Mouse (Mus musculus): ENCODE measurements around the gene Trp73. TPM values are rescaled to one million over a fixed set of nuclear protein-coding genes. Genes with fewer than 3 reads are reported as not detected.
A peak's percentile ranks its signal among the peaks of the same experiment; 100 is the strongest.

Trp73 gene
- polyA plus RNA-seq, 1 experiment from 2014 or later: 1.5 TPM

DNA sequence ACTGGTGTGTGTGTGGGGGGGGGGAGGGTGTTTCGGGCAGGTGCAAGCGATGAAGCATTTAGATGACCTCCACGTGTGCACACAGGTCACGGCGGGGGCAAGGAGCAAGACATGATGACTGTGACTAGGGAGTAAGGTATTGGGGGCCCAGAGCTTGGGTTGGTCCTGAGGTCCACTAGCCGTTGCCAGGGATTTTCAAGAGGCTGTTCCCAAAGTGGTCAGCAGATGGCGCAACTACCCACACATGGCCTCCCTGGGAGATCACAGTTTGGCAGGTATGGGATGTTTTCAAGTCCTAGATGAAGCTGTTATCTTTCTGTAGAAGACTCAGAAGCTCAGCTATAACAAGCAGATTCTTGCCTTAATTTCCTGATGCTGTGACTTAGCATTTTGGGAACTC, 23.3 kb upstream of the Trp73 start:
- no peak for ATAC-seq (replicated peaks)
- no peaks in the 10 kb centered on the region for H3K27me3 ChIP-seq (replicated peaks)
- no peak overlapping the region for H3K4me2 ChIP-seq

DNA sequence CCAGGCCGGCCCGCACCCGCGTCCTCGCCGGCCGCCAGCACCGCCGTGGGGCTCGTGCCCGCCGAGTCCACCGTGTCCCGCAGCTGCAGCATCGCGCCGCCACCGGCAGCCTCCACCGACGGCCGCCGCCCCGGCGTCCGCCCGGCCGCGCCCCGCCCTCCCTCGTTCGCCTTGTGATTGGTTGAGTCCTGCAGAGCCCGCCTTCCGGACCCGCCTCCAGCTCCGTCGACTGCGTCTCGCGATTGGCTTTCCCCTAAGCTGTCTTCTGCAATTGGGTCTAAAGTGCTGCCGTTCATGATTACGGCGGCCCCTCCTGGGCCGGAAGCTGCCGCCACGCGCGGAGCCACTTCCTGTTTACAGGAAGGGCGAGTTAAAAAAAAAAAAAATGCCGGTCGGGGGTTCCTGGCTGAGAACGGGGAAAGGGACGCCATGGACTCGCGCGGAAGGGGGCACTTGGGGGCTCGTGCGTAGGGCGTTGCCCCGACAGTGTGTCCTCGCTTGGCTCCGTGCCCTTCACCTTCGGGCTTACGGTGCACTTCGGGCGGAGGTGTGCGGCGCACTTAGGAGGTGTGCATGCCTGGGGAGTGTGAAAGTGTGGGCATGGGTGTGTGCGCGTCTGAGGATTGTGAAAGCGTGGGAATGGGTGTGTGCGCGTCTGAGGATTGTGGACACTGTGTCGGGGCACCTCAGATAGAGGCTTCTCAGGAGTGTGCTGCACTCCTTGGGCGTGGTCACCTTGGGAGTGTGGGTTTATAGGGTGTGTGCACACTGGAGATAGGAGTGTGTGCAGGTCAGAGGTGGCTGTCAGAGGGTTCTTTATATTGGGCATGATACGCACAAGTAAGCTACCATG, 20.8 kb upstream of the Trp73 start, which contains the start of gene Tprgl:
Gene Tprgl (minus strand): TSS at position 129 of the 853 bp plus-strand sequence.
- Histone ChIP-seq H3K36me3 (replicated peaks) (peaks cover 27% of the 10 kb centered on the region), H3K27me3 (replicated peaks) (no peaks in the 10 kb centered on the region), H3K4me2 (peak within 1 kb of the TSS; percentile 88), H3K9me3 (no peaks in the 10 kb centered on the region), H3K27ac (peak within 1 kb of the TSS; percentile 84), H3K4me1 (peaks cover 23% of the 10 kb centered on the region), H3K9ac (peak within 1 kb of the TSS; percentile 86), H3K4me3 (peak within 1 kb of the TSS; percentile 96)
- whole genome bisulfite sequencing: under 1% methylated on average over 59 of the region's 75 CpGs
- peak; percentile 98 for ATAC-seq (replicated peaks)

More for the DNA sequence above, 23.3 kb upstream of the Trp73 start:
- Histone ChIP-seq H3K27ac (no peak overlapping the region), H3K9ac (no peak overlapping the region), H3K4me3 (no peak overlapping the region), H3K36me3 (replicated peaks) (peaks cover 2% of the 10 kb centered on the region), H3K9me3 (no peaks in the 10 kb centered on the region), H3K4me1 (peaks cover 23% of the 10 kb centered on the region)
- WGBS: 14% methylated on average over 7 of the region's 7 CpGs

DNA sequence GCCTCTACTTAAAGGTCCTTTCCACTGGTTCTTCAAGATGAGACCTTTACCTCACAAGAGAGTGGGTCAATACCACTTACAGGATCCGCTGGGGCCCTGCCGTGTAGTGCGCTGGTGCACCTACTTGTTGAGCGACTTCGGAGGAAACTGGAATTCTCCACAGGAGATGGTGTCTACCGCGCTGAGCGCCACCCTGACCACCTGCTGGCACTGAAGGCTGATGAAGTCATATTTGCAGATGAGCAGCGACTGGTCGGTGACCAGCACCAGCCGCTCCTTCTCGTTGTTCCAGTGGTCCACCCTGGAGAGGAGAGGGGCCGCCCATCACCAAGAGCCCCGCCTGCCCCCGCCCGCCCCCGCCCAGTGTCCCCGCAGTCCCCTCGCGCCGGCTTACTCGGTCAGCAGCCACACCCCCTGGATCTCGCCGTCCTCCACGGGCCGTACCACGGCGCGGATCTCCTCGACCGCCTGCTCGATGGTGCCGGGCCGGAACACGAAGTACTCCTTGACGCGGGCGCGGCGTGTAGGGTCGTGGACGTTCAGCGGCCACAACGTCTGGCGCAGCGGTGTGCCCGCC, 20.0 kb upstream of the Trp73 start:
- Histone ChIP-seq H3K4me1 (peaks cover 23% of the 10 kb centered on the region), H3K27ac (peak overlapping the region; percentile 84), H3K4me2 (peak overlapping the region; percentile 88), H3K36me3 (replicated peaks) (peaks cover 29% of the 10 kb centered on the region), H3K27me3 (replicated peaks) (no peaks in the 10 kb centered on the region), H3K9me3 (no peaks in the 10 kb centered on the region), H3K9ac (peak overlapping the region; percentile 86), H3K4me3 (peak overlapping the region; percentile 96)
- WGBS: 1% methylated on average over 37 of the region's 47 CpGs
- ATAC-seq (replicated peaks): peak; percentile 70

DNA sequence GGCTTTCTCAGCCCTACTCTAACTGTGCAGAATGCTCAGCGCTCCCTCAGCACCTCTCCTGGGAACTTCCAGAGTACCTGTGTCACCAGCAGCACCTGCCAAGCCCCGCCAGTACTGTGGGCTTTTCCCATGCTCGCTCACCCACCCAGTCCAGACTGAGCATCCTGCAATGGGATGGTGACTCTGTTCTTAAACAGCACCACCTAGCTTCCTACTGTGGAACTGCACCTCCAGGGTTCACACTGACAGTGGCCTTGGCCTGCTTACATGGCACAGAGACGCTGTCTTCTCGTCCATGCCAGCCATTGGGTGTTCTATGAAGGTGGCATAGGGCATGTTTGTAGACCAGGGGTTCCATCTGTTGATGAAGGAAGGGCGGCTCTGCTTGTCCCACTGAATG, 19.0 kb upstream of the Trp73 start:
- ATAC-seq (replicated peaks): no peak
- H3K4me1 ChIP-seq: peaks cover 23% of the 10 kb centered on the region
- 0 out of 2 replicates have a peak overlapping the region, but pooled peaks have one; percentile 96 for H3K4me3 ChIP-seq
- H3K27me3 ChIP-seq (replicated peaks): no peaks in the 10 kb centered on the region
- WGBS: 20% methylated on average over 6 of the region's 6 CpGs
- H3K9ac ChIP-seq: no peak overlapping the region
- H3K9me3 ChIP-seq: no peaks in the 10 kb centered on the region
- no peak overlapping the region for H3K27ac ChIP-seq
- H3K36me3 ChIP-seq (replicated peaks): peaks cover 29% of the 10 kb centered on the region
- H3K4me2 ChIP-seq: peak overlapping the region; percentile 88

DNA sequence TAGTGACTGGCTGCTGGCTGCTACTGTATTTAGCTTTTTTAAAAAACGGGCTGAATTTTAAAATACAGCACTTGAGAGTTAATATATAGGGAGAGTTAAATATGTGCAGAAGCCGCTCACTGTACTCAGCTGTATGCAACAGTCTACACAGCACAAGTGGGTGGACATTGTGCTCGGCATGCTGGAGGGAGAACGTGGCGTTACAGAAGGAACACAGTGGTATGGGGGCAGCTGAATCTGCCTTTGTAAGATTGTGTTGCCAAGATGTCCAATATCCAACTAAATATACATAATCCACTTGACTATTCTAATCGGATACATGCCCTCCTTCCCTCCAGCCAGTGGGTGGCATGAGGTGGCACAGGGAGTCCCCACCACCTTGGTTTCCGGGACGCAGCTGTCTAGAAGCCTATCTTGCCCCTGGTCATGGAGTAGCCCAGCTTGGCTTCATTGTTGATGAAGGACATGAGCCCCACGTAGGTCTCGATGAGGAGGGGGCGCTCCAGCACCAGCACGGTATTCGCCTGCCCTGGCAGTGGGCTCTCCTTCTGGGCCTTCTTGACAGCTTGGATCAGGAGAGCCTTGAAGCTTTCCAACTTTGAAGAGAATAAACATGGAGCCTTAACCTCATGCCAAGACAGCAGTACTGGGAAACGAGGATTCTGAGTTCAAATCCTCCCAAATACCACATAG, 18.1 kb upstream of the Trp73 start:
- Histone ChIP-seq H3K27ac (no peak overlapping the region), H3K4me2 (no peak overlapping the region), H3K4me1 (peaks cover 23% of the 10 kb centered on the region), H3K4me3 (no peak overlapping the region), H3K9me3 (no peaks in the 10 kb centered on the region), H3K9ac (no peak overlapping the region), H3K36me3 (replicated peaks) (peaks cover 29% of the 10 kb centered on the region), H3K27me3 (replicated peaks) (no peaks in the 10 kb centered on the region)
- 94% methylated on average over 14 of the region's 14 CpGs for WGBS
- ATAC-seq (replicated peaks): no peak

DNA sequence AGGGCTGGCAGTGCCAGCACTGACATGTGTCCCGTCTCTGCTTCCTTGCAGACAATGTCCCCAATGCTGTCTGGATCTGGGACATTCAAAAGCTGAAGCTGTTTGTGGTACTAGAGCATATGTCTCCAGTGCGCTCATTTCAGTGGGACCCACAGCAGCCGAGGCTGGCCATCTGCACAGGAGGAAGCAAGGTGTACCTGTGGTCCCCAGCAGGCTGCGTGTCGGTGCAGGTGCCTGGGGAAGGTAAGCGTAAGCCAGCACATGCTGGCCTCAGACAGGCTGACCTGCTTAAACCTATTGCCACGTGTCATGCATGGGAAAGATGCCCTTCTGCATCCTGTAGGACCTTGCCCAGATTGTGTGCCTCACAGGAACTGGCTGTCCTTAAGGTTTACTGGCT, 16.0 kb upstream of the Trp73 start:
- Histone ChIP-seq H3K4me3 (no peak overlapping the region), H3K9ac (no peak overlapping the region), H3K4me1 (peaks cover 17% of the 10 kb centered on the region), H3K4me2 (no peak overlapping the region), H3K27me3 (replicated peaks) (no peaks in the 10 kb centered on the region), H3K36me3 (replicated peaks) (peaks cover 40% of the 10 kb centered on the region), H3K9me3 (no peaks in the 10 kb centered on the region), H3K27ac (no peak overlapping the region)
- 83% methylated on average over 7 of the region's 7 CpGs for WGBS
- no peak for ATAC-seq (replicated peaks)

DNA sequence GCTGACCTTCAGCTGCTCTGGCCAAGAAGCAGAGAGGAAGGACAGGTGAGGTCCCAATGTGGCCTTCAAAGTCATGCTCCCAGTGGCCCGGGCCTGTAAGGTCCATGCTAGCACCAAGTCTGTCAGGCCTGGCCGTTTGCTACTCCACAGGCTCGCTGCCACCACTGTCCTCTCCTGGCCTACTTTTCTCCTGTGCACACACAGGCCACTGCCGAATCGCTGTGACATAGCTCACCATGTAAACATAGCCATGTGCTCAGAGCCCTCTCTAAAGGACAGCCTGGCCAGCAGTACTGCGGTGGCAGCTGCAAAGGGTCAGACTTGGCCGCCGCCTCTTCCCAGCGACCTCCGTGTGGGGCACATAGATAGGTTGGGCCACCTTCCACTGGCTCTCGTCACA, 14.1 kb upstream of the Trp73 start:
- no peak overlapping the region for H3K9ac ChIP-seq
- H3K27me3 ChIP-seq (replicated peaks): no peaks in the 10 kb centered on the region
- peaks cover 54% of the 10 kb centered on the region for H3K36me3 ChIP-seq (replicated peaks)
- H3K9me3 ChIP-seq: no peaks in the 10 kb centered on the region
- no peak overlapping the region for H3K27ac ChIP-seq
- no peak overlapping the region for H3K4me3 ChIP-seq
- peaks cover 7% of the 10 kb centered on the region for H3K4me1 ChIP-seq
- 72% methylated on average over 11 of the region's 11 CpGs for WGBS
- ATAC-seq (replicated peaks): no peak
- H3K4me2 ChIP-seq: no peak overlapping the region

DNA sequence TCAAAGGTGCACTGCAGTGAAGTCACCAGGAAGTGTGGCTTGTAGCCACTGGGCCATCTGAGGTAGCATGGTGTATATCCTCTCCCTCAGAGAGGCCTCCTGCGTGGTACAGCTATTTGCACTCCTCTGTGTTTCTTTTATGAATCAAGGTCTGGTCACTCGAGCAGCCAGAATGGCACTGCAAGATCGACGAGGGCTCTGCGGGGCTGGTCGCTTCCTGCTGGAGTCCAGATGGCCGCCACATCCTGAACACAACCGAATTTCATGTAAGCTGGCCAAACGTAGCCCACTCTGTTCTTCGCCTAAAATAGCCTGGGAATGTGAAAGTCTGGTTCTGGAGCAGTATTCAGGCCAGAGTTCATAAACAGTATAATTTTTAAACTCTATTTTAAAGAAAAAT, 6.3 kb upstream of the Trp73 start:
- H3K36me3 ChIP-seq (replicated peaks): peaks cover 28% of the 10 kb centered on the region; the same call in 1 of the 2 replicates
- peaks cover under 1% of the 10 kb centered on the region; the same call in 1 of the 2 replicates for H3K27me3 ChIP-seq (replicated peaks)
- 85% methylated on average over 10 of the region's 10 CpGs for WGBS
- H3K9ac ChIP-seq: no peak overlapping the region
- no peak overlapping the region for H3K4me3 ChIP-seq
- no peak overlapping the region for H3K4me2 ChIP-seq
- no peaks in the 10 kb centered on the region for H3K9me3 ChIP-seq
- ATAC-seq (replicated peaks): no peak
- H3K4me1 ChIP-seq: peaks cover 14% of the 10 kb centered on the region
- no peak overlapping the region for H3K27ac ChIP-seq

DNA sequence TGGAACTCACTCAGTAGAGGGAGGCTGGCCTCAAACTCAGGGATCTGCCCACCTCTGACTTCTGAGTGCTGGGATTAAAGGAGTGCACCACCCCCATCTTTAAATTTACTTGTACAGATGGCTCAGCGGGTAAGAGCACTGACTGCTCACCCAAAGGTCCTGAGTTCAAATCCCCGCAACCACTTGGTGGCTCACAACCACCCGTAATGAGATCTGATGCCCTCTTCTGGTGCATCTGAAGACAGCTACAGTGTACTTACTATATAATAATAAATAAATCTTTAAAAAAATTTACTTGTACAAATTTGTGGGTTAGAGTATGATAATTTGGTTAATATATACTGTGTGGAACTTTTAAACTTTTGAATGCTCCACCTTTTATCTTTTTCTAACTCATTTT, 4.7 kb upstream of the Trp73 start:
- Histone ChIP-seq H3K27ac (no peak overlapping the region), H3K9me3 (no peaks in the 10 kb centered on the region), H3K36me3 (replicated peaks) (peaks cover 16% of the 10 kb centered on the region; the same call in 1 of the 2 replicates), H3K9ac (no peak overlapping the region), H3K4me3 (no peak overlapping the region), H3K4me1 (peaks cover 31% of the 10 kb centered on the region), H3K4me2 (no peak overlapping the region), H3K27me3 (replicated peaks) (peaks cover 15% of the 10 kb centered on the region)
- 79% methylated on average over 3 of the region's 3 CpGs for WGBS
- ATAC-seq (replicated peaks): no peak

DNA sequence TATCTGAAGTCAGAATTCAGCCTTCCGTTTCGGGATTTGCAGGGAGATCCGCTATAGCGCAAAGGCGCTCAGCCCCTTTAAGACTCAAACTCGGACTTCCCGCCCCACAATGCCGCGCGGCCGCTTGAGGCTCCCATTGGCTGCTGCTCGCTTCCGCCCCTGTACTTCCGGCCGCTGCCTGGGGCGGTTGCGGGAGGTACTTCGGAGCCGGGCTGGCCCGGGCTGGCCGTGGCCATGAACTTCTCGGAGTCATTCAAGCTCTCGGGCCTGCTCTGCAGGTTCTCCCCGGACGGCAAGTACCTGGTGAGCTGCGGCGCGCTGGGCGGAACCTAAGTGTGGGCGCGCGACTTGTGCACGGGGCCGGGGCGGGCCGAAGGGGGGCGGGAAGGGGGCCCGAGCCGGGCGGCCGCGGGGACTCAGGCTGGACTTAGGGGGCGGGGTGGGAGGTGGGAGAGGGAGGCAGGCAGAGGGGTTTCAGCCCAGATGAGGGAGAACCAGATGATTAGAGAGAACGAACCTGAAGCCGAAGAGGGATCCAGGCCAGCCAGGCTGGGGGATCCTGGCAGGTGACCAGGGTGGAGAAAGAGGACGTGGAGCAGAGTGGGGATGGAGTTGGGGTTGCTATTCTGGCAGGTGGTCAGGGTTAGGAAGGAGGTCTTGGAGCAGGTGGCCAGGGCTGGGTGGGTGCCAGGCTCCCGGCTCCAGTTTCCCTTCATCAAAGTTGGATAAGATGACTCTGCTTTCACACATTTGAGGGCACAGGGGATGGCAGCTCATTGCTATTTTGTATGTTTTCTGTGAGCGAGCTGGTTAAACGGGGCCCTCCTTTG, 2.4 kb upstream of the Trp73 start, which contains the start of gene Wrap73:
Gene Wrap73 (plus strand): TSS at position 162 of the 830 bp plus-strand sequence.
- H3K27ac ChIP-seq: peak within 1 kb of the TSS; percentile 87
- H3K9ac ChIP-seq: peak within 1 kb of the TSS; percentile 59
- WGBS: 2% methylated on average over 49 of the region's 49 CpGs
- peaks cover 8% of the 10 kb centered on the region; the same call in 1 of the 2 replicates for H3K36me3 ChIP-seq (replicated peaks)
- H3K27me3 ChIP-seq (replicated peaks): peaks cover 38% of the 10 kb centered on the region
- H3K4me2 ChIP-seq: peak within 1 kb of the TSS; percentile 94
- H3K4me3 ChIP-seq: peak within 1 kb of the TSS; percentile 97
- H3K9me3 ChIP-seq: no peaks in the 10 kb centered on the region
- peaks cover 36% of the 10 kb centered on the region for H3K4me1 ChIP-seq
- ATAC-seq (replicated peaks): peak; percentile 97

DNA sequence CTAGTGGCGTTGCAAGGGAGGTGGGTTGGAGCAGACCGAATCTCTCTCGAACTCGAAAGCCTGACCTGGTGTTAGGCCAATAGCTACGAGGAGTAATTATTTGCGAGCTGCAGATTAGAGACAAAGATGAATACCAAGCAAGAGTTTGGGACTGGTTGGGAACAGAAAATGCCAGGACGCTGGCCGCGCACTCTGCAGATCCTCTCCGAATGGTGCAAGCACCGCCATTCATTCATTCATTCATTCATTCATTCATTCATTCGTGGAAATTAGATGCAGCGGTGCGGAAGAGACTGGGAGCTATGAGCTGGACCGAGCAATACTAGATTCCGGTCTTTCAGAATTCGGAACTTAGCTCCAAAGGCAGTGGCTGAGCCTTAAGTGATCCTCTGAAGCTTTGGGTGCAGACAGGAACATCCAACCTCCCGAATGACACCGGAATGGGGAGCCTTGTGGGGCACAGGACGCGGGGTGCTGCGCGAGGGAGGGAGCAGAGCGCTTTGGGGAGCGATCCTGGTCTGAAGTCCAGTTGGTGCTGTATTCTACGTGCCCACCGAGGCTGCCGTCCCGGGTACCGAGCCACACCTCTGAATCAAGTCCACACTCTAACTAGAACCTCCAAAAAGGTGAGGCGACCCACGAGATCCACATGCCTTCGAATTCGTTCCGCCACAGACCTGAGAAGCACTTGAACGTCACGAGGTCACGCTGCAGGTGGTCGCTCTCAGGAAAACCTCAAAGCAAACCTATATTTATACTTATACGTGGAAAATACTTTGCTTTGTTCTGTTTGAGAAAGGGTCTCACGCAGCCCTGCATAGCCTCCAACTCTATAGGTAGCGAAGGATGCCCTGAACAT, 1.2 kb upstream of the Trp73 start:
- Histone ChIP-seq H3K27me3 (replicated peaks) (peaks cover 50% of the 10 kb centered on the region), H3K9me3 (no peaks in the 10 kb centered on the region), H3K27ac (no peak overlapping the region), H3K4me2 (peak overlapping the region; percentile 94), H3K36me3 (replicated peaks) (no peaks in the 10 kb centered on the region), H3K4me1 (peaks cover 36% of the 10 kb centered on the region), H3K4me3 (peak overlapping the region; percentile 97), H3K9ac (no peak overlapping the region)
- no peak for ATAC-seq (replicated peaks)
- WGBS: 2% methylated on average over 42 of the region's 42 CpGs

Data from midbrain, embryonic 15.5 days (tissue).